Mouse (Mus musculus): Measurements from ENCODE around the gene Acod1. TPM values are rescaled to one million over a fixed set of nuclear protein-coding genes. Genes with fewer than 3 reads are reported as not detected.

Acod1 gene
- polyA plus RNA-seq, 1 experiment: 1.9 TPM

- peak within 1 kb of the TSS; percentile 95 for H3K27ac ChIP-seq (ENCODE audit: insufficient read depth, low read depth, low read length)
- TF ChIP-seq POLR2A (IDR thresholded peaks at IDR 0.05; ENCODE audit: borderline replicate concordance, low read depth, low read length): no peak
- TF ChIP-seq CTCF (IDR thresholded peaks at IDR 0.05; ENCODE audit: low read depth, low read length): no peak
- peak within 1 kb of the TSS; percentile 87 for H3K4me3 ChIP-seq (ENCODE audit: insufficient read depth, low read length)
- peaks cover 24% of the 10 kb centered on the region for H3K4me1 ChIP-seq (ENCODE audit: control insufficient read depth, insufficient read depth, low read length)
Measured at GRCm38 (mm10) chr14:103099238-103099933, 52.6 kb downstream of the Acod1 start, which contains the start of gene Fbxl3. Gene Fbxl3 (minus strand): TSS chr14:103099566.

GRCm38 (mm10) chr14:103100296-103100695 is 53.5 kb downstream of the Acod1 start:
- no peak overlapping the region for H3K4me3 ChIP-seq (ENCODE audit: insufficient read depth, low read length)
- H3K4me1 ChIP-seq (ENCODE audit: control insufficient read depth, insufficient read depth, low read length): peaks cover 22% of the 10 kb centered on the region
- TF ChIP-seq CTCF (IDR thresholded peaks at IDR 0.05; ENCODE audit: low read depth, low read length) (no peak), POLR2A (IDR thresholded peaks at IDR 0.05; ENCODE audit: borderline replicate concordance, low read depth, low read length) (no peak)
- H3K27ac ChIP-seq (ENCODE audit: insufficient read depth, low read depth, low read length): no peak overlapping the region

- Histone ChIP-seq H3K4me1 (ENCODE audit: control insufficient read depth, insufficient read depth, low read length) (peaks cover 16% of the 10 kb centered on the region), H3K27ac (ENCODE audit: insufficient read depth, low read depth, low read length) (no peak overlapping the region), H3K4me3 (ENCODE audit: insufficient read depth, low read length) (no peak overlapping the region)
- TF ChIP-seq POLR2A (IDR thresholded peaks at IDR 0.05; ENCODE audit: borderline replicate concordance, low read depth, low read length) (no peak), CTCF (IDR thresholded peaks at IDR 0.05; ENCODE audit: low read depth, low read length) (no peak)
Measured at GRCm38 (mm10) chr14:103101171-103101570, 54.4 kb downstream of the Acod1 start.

- Histone ChIP-seq H3K4me1 (ENCODE audit: control insufficient read depth, insufficient read depth, low read length) (peaks cover 7% of the 10 kb centered on the region), H3K27ac (ENCODE audit: insufficient read depth, low read depth, low read length) (no peak overlapping the region), H3K4me3 (ENCODE audit: insufficient read depth, low read length) (no peak overlapping the region)
- TF ChIP-seq CTCF (IDR thresholded peaks at IDR 0.05; ENCODE audit: low read depth, low read length): no peak
- no peak for TF ChIP-seq POLR2A (IDR thresholded peaks at IDR 0.05; ENCODE audit: borderline replicate concordance, low read depth, low read length)
Measured at GRCm38 (mm10) chr14:103102246-103102645, 55.5 kb downstream of the Acod1 start.

GRCm38 (mm10) chr14:103102731-103103335 is 56.1 kb downstream of the Acod1 start:
- no peak overlapping the region for H3K4me3 ChIP-seq (ENCODE audit: insufficient read depth, low read length)
- H3K4me1 ChIP-seq (ENCODE audit: control insufficient read depth, insufficient read depth, low read length): peaks cover 5% of the 10 kb centered on the region
- no peak overlapping the region for H3K27ac ChIP-seq (ENCODE audit: insufficient read depth, low read depth, low read length)
- no peak for TF ChIP-seq CTCF (IDR thresholded peaks at IDR 0.05; ENCODE audit: low read depth, low read length)

Other genes starting within 250 kb of the Acod1 start
- 131 TPM in 2 replicates for gene Kctd12, start 64.3 kb upstream of the Acod1 start, polyA plus RNA-seq (2012; ENCODE audit: insufficient read depth, insufficient read length, missing spikeins)
- gene Cln5, start 23.2 kb downstream of the Acod1 start, polyA plus RNA-seq (2012; ENCODE audit: insufficient read depth, insufficient read length, missing spikeins): 53.5 and 58.2 TPM in 2 replicates
- 69.0 and 80.2 TPM in 2 replicates for gene Fbxl3, start 52.6 kb downstream of the Acod1 start, polyA plus RNA-seq (2012; ENCODE audit: insufficient read depth, insufficient read length, missing spikeins)

Measured in bone marrow macrophage, adult 2 months (primary cell).